Mouse (Mus musculus) heart, adult 8-10 months (tissue): Measurements from ENCODE around the gene Dnah2. TPM values are rescaled to one million over a fixed set of nuclear protein-coding genes. Genes with fewer than 3 reads are reported as not detected.
A peak's percentile ranks its signal among the peaks of the same experiment; 100 is the strongest.

Experiments used
- DNase-seq: peaks from one replicate; pipeline ENCODE4 v3.0.0; 2022; ENCODE audit warnings: low spot score
- total RNA-seq, 4 experiments: library from RNA; stranded (reverse); gene quantifications; 2 replicates each; pipeline ENCODE4 v1.2.4; 2022

Dnah2 gene
- total RNA-seq = under 1 TPM; 0.22 to 0.66 (median 0.40) TPM

DNA sequence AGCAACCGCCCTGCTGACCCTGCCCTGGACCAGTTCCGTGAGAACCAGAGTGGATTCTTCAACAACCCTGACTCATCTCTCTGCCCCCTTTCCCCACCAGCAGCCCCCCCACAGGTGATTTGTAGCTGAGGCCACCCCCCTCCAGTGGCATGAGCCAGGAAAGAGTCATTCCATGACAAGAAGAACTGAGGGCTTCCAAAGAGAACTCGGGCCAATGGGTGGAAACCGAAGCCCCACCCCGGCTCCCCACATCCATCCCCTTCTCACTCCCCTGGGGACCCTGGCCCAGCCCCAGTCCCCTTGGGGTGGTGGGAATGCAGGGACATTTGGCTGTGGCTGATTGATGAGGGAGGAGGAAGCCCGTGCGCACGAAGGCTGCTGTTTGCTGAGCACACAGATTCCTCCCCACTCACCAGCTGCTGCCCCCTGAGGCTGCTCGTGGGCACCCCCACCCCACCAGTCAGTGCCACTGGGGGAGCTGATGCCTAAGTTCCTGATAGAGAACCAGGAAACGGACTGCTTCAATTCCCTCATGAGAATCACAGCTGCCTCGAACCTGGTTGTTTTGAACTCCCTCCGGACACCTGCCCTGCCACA, at the start of gene Dnah2:
Gene Dnah2 (minus strand): TSS at position 51 of the 597 bp plus-strand sequence.
- DNase-seq = no peak

DNA sequence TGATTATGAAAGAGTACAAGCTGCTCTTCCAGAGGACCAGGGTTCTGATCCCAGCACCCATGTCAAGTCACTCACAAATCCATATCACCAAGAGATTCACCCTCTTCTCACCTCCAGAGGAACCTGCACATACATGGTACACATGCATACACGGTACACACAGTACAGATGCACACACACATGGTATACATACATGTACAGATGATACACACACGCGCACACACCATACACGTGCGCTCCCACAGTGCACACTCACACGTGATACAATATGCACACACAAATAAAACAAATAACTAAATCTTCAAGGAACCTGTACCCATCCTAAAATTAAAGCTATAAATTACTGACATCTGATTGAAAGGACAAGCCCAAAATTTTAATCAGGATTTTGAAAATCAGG, 45.9 kb upstream of the Dnah2 start:
- no peak for DNase-seq

DNA sequence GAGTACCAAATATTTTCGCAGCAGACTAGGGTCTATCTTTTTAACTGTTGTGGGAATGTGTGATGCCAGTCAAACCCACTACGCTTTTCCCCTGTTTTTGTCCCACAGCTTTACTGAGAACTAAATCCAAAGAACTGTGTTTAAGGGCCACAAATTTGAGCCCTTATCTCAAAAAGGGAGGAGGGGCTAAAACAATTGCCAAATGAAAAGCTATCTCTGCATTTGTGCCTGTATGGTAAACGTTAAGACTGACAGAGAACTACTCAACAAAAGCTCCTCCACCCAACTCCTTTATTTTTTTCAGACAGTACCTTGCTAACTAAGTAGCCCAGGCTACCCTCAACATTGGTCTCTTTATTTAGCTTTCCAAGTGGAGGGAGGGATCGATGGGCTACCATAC, 43.9 kb upstream of the Dnah2 start:
- DNase-seq = no peak

DNA sequence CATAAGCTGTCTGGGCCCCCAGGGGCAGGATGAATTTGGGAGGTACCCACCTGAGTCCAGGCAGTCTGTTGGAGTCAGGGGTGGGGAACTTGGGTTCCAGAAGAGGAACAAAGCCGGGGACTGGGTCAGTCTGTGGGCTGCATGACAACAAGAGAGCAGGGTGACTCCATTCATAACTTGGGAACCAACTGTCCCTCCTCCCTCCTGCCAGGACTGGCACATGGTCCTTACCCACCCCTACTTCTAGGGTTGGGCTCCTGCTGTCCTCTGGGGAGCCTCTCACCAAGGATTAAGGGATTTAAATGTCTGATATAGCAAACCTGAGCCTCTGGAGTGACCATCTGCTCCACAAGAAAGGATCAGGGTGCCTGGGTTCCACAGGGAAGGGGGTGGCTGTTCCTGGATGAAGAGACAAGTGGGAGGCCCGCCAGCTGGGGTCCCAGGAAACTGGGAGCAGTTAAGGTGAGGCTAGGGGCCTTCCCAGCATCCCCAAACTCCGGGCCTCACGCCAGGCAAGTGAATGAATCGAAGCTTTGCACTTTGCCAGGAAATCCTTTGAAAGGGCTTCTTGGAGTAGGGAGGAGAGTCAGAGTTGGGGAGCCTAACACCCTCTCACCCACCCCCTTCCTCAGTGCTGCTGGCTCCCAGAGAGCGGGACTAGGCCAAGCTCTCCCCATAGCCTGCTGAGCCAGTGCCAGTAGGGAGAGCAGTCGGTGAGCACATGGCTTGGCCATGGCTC, 43.2 kb upstream of the Dnah2 start:
- DNase-seq = no peak

DNA sequence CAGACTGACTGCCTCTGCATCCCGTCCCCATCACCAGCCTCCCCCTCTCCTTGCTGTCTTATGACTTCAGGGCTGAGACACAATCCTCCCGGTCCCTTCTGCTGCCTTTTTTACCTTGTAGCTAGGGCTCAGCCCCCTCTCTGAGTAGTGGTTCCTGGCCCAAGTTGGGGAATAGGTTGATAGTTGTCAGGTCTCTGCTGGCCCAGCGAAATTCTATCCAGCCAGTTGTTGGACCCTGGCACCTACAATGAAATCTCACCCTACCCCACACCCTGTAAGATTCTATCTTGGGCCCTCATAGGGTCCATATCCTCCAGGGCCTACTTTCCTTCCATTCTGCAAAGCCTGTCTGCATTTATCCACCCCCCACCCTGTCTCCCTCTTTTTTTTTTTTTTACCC, 42.5 kb upstream of the Dnah2 start:
- DNase-seq = no peak

DNA sequence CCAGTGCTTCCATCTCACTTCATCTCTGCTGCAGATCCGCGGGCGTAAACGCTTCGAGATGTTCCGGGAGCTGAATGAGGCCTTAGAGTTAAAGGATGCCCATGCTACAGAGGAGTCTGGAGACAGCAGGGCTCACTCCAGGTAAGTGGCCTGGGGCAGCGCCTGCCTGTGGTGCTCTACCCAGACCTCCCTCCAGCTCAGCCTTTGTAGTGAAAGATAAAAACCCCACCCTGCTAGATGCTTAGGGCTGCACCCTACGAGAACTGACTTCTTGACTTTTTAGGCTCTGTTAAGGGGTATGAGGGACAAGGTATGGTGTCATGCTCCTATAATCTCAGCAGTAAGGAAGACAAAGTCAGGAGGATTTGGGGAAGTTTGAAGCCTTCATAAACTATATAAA, 41.7 kb upstream of the Dnah2 start:
- no peak for DNase-seq

DNA sequence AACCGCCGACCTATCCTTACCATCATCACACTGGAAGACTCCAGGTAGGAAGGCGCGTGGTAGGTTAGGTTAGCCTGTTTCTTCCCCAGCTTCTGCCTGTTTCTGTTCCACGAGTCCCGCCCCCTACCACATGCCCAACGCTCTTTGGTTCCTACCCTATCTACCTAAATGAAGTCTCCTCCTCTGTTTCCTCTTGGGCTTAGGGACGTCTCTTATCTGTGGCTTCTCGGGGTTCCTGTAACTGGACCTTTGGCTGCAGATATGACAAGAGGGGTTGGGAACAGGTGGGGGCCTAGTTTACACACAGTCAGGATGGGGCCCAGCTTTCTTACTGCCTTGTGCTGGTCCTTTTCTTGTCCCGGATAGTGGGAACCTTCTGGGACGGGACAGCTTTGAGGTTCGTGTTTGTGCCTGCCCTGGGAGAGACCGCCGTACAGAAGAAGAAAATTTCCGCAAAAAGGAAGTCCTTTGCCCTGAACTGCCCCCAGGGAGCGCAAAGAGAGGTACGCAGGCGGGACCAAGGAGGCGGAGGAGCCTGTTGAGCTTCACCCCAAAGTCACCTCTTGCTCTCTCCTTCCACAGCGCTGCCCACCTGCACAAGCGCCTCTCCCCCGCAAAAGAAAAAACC, 40.4 kb upstream of the Dnah2 start:
- DNase-seq = no peak

DNA sequence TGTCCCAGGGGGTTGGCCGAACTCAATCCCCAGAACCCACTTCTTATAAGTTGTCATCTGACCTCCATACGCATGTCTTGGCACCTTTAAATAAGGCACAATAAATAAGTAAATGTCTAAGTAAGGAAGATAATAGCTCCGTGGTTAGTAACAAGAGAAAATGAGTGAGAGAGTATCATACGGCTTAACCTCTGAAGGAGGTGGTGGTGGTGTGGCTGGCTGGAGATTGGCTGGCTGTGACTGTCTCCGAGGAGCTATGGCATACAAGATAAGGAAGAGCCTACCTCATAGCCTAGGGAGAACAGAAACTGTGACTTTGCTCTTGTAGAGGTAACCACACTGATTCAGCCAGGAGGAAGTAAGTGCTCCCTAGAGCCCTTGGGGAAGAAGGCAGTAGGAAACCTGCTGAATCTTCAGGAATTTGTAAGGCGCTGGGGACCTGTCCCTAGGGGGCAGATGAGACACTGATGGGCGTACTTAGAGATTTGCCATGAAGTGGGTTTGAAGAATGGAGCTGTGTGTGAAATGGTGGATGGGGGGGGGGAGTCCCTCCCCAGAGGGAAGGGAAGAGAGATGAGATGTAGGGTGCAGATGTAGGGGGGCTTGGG, 36.9 kb upstream of the Dnah2 start:
- no peak for DNase-seq

DNA sequence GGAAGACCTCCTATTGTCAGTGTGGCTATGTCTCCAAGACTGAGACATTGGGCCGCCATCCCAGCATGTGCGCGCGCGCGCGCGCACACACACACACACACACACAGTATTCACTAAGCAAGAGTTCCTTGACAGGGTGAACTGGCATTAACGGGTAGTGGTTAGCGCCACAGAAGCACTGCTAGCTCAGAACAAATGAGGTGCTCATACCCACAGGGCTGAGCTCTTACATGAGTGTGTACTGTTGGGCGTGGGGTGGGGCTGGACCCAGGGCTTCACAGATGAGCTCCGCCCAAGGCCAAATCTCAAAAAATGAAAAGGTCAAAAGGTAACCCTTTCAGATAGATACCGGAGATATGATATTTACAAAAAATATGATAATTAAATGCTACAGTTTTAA, 36.0 kb upstream of the Dnah2 start:
- DNase-seq = no peak

DNA sequence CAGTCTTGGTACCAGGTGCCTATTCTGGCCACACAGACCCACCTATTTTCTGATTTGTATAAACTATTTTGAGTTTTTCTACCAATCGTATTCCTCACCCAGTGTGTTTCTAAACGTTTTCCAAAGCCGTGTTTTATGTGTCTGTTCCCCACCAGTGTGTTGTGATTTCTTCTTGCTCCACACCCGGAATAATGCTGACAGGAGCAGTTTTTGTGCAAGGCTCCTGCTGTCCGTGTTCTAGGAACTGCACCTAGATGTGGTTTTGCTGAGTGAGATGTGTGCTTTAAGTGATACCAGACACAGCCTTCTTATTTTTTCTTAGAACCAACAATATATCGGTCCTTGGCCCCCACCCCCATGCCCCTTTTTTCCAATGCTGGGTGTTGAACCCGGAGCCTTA, 35.1 kb upstream of the Dnah2 start:
- no peak for DNase-seq

DNA sequence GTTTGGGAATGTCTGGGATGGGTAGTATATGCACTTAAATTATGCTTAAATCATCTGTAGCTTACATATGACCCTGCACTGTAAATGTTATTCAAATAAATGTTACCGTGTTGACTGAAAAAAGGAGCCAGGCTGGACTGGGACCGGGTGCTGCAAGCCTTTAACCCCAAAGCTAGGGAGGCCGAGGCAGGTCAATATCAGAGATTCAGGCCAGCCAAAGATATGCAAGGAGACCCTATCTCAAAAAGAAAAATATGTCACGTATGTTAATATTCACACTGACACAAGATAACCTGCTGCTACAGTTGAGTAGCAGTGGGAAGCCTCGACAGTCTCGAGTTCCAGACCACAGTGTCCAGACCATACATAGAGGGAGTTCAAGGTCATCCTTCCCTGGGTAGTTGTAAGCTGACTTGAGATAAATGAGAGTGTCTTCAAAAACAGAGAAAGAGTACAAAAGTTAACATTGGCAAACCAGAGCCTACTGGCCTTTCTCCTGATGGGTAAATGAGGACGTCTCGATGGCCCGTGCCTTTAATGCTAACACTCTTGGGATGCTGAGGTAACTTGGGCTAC, 33.4 kb upstream of the Dnah2 start:
- DNase-seq = no peak

DNA sequence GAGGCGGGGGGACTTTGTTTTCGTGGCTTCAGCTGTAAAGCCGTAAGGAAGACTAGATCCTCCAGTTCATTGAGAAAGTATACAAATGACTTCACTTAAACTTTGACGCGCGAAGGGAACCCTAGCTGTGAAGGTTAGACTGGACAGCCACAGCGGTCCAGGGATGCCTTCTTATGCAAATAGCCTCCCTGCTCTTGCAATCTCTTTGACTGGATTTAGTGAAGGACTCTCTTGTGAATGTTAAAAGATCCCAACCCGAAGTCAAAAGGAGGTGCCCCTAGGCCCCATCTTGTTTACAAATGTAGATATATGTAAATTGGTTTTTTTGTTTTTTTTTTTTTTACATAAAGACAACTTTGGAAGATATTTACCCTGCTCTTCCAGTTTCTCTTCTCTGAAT, 32.9 kb upstream of the Dnah2 start:
- DNase-seq = no peak

DNA sequence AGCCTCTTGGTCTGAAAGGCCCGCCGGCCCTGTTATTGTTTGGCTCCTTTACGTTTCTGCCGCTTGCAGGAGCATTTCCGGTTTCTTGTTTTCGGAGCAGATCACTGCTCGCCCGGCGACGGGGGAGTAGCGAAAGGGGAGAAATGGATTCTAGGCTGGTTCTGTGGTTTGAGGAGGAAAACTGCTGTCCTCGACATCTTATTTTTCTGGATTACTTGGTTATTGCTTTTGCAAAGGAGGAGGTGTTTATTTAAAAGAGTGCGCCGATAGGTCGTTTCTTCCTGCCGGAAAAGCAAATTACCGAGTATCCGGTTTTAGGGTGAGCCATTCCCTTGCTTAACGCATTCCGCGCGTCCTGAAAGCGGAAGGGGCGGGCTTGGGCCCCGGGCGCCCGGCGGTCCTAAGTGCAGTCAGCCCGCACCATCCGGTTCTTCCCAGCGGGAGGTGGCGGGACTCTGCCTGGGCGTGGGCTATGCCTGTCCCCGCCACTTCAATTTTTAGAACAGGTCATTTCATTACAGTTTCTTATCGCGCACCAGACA, 32.3 kb upstream of the Dnah2 start:
- DNase-seq = peak; percentile 95

DNA sequence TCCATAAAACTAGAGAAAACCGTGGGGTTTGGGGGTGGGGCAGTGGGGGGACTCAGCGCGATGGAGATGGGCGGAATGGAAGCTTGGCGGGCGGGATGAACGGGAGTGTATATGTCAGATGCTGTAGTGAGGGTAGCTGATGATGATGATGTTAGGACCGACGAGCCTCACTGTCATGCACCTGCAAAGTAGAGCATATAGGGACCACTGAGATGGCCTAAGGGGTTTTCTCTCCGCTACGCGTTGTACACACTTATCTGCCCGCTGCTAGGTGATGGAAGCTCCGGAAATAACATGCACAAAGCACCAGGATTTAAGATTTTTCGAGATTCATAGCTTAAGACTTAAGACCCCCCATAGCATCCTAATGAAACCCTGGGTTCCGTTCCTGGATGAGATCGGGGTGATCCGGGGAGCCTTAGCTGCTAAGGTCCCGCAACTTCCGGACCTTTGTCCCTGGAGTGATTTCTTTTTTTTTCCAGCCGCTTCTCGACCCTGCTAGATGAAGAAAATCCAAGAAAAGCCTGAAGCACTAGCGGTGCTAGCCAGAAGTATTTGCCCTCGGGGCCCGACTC, 31.7 kb upstream of the Dnah2 start:
- DNase-seq = no peak

DNA sequence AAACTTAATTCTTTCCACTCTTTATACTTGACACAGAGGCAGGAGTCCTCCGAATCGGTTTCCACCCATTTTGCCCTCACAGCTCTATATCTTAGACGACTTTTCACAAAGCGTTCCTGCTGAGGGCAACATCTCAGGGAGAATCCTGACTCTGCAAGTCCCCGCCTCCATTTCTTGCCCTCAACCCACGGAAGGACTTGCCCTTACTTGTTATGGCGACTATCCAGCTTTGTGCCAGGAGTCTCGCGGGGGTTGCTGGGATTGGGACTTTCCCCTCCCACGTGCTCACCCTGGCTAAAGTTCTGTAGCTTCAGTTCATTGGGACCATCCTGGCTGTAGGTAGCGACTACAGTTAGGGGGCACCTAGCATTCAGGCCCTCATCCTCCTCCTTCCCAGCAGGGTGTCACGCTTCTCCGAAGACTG, 31.2 kb upstream of the Dnah2 start, which contains the start of the genes Wrap53 and Trp53:
Gene Wrap53 (minus strand): TSS at position 165 of the 424 bp plus-strand sequence.
Gene Trp53 (plus strand): TSS at position 269 of the 424 bp plus-strand sequence.
- DNase-seq = peak; percentile 98

DNA sequence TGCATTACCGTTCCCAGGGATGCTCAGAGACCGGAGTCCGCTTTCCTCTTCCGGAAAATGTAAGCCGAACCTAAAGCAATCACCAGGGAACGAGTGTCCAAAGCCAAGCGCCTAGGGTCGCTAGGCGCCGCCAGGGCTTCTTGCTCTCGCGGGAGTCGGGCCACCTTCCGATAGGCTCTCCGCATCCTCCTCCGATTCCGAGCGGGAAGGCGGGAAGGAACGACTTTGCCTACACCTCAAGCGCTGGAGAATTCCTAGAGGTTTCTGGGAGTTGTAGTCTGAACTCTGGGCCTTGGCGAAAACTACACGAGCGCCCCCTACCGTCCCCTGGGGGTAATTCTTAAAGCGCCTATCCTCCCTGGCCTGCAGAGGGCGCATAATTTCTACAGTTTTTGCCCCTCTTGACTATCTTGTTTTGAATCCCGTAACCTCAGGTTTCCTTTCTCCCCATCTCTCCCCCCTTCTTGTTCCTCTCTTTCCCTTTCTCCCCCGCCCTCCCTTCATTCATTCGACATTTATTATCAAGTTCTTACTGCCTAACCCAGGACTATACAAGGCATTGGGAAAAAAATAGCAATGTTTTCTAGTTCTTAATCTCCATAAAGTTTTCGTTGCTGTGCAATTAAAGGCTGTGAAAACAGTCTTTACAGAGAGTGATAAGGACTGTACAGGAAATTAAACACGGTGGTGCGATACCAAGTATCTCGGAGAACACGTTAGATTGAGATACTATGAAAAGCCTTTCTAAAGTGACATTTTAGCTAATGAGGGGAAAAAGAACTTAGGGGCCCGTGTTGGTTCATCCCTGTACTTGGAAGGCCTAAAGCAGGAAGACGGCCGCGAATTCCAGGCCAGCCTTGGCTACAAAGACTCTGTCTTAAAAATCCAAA, 30.5 kb upstream of the Dnah2 start:
- DNase-seq = peak; percentile 97

DNA sequence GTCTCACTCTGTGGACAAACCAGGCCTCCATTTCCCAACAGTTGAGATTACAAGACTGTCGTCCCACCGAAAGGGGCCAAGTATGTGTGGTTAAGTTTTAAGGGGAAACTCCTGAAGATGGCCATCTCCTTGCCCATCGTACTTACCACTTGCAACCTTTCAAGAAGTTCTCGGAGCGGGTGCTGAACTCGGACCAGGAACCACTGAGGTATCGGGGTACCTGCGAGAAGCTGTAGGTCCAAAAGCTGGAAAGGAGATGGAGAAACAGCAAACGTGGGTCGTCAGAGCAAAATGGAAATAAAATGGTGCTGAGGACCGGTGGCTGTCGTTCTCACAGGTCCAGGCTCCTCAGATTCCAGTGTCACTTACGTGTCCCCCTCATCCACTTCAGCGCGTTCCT, 29.4 kb upstream of the Dnah2 start:
- no peak for DNase-seq

DNA sequence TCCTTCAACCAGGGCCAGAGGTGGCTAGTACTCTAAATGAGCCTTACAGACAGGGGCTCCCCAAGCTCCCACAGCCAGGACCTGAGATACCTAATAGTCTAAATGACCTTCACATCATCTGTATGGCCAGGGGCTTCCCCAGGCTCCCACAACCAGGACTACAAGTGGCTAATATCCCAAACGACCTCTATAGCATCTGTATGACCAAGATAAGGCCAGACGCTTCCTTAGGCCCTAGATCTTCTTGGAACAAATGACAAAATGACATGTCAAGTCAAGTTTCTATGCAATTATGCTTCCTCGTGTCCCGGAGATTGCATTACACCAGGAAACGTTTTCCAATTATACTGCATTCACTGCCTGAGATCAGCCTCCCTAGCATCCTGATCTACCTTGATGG, 27.4 kb upstream of the Dnah2 start:
- DNase-seq = no peak

DNA sequence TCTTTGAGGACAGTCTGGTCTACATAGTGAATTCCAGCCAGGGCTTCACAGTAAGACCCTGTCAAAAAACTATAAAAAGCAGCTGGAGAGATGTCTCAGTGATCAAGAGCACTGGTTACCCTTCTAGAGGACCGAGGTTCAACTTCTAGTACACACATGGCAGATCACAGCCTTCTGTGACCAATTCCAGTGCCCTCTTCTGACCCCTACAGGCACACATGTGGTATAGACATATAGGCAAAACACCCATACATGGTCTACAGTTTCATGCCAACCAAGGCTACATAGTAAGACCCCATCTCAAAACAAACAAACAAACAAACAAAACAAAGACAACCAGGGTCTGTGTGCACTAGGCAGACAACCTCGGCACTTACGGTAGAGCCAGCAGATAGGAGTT, 26.3 kb upstream of the Dnah2 start:
- DNase-seq = no peak

DNA sequence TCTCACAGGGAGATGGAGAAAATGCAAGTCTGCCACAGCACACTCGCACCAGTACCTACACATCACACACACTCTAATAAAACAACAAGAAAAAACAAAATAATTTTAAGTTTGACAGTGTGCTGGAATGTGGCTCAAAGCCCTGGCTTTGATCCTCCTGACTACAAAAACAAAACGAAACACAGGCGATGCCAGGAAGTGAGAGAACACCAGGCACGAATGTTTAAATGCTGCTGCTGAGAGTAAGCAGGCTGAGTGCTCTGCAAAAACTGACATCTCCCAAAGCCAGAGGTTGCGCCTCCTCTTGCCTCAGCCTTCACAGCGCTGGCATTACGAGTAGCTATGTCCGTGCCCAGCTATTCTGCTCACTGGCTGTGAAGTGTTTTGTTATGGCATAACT, 16.2 kb upstream of the Dnah2 start:
- DNase-seq = no peak

DNA sequence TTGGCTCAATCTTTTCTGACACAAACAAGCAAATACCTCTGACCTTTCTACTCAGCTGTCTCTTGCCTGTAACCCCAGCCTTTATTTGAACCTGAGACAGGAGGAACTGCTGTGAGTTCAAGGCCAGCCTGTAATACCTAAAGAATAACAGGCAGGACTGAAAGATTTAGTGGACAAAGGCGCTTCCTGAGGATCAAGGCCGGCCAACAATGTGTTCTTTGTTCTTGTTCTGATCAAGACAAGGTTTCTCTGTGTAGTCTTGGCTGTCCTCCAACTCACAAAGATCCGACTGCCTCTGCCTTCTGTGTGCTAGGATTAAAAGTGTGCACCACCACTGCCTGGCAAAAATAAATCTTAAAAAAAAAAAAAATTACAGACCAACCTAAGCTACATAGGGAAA, 15.5 kb upstream of the Dnah2 start:
- DNase-seq = no peak
